Mouse (Mus musculus): Measurements from ENCODE around the gene Prss12.

DNA sequence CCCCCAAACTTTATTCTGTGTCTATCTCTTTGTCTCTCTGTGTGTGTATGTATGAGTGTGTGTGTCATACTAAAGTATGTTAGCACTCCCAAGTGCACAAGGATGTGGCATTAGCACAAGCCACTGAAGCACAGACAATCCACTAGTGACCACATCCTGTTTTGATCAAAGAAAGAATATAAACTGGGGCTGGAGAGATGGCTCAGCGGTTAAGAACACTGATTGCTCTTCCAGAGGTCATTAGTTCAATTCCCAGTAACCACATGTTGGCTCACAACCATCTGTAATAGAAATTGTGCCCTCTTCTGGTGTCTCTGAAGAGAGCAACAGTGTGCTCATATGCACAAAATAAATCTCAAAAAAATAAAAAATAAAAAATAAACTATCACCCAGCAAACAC is 12.8 kb downstream of the Prss12 start:
- TF ChIP-seq HCFC1 (IDR thresholded peaks at IDR 0.05; ENCODE audit: borderline replicate concordance, insufficient read depth, low read length) (no peak), MAFK (IDR thresholded peaks at IDR 0.05; ENCODE audit: insufficient read depth, low read depth, low read length) (no peak)

Data from ES-E14 (cell line).